Mouse (Mus musculus) C2C12 (cell line): ENCODE measurements around the gene Ppm1h.

ENCODE experiments used
- CEBPB ChIP-seq: IDR thresholded peaks from one replicate; pipeline ENCODE4 v1.6.1; 2011; ENCODE audit warnings: low read depth, mild to moderate bottlenecking, control low read depth, moderate library complexity
- CTCF ChIP-seq: IDR thresholded peaks from one replicate; pipeline ENCODE4 v1.5.1; 2011; ENCODE audit not compliant: control insufficient read depth, insufficient read depth, insufficient read length
- MAX ChIP-seq: IDR thresholded peaks from one replicate; pipeline ENCODE4 v1.6.1; 2011; ENCODE audit warnings: mild to moderate bottlenecking, control low read depth
- USF1 ChIP-seq: IDR thresholded peaks from one replicate; pipeline ENCODE4 v1.6.1; 2011; ENCODE audit warnings: low read depth, mild to moderate bottlenecking, control low read depth, moderate library complexity

DNA sequence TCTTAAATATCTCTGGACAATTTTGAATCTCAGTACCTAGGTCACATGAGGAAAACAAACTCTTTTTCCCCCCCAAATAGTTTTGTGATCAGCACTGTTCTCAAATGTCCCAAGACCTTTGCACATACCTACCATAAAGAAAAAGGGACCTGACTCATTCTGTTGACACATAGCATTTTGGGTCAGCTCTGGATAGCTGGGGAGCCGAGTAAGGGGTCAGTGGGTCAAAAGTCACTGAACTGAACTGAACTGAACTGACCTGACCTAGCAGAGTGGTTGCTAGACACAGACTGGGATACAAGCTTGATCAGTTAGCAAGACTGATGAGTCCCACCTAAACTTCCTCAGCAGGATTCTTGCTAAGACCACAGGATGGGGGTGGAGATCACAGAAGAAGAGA lies 6.7 kb downstream of the Ppm1h start:
- TF ChIP-seq CTCF (no peak), MAX (no peak), USF1 (no peak), CEBPB (no peak)
